Mouse (Mus musculus) embryonic fibroblast, embryonic 13.5 days (primary cell): ENCODE results near the gene Zbtb39. TPM values are rescaled to one million over a fixed set of nuclear protein-coding genes. Genes with fewer than 3 reads are reported as not detected.

Source experiments
- H3K27ac ChIP-seq: 2 replicates; pipeline ENCODE4 v1.5.1; 2012; ENCODE audit warnings: low read length, control low read depth, inconsistent platforms; ENCODE audit not compliant: insufficient read depth
- H3K4me1 ChIP-seq: 2 replicates; pipeline ENCODE4 v1.6.1; 2011; ENCODE audit warnings: low read length; ENCODE audit not compliant: control insufficient read depth, insufficient read depth
- H3K4me3 ChIP-seq: 2 replicates; pipeline ENCODE4 v1.5.1; 2011; ENCODE audit warnings: mild to moderate bottlenecking, control low read depth, low read length; ENCODE audit not compliant: insufficient read depth
- CTCF ChIP-seq: IDR thresholded peaks from 2 replicates; pipeline ENCODE4 v1.5.1; 2011; ENCODE audit warnings: mild to moderate bottlenecking, control low read depth, low read length, moderate library complexity, borderline replicate concordance; ENCODE audit not compliant: insufficient read depth
- POLR2A ChIP-seq: IDR thresholded peaks from 2 replicates; pipeline ENCODE4 v1.6.1; 2011; ENCODE audit warnings: low read depth, mild to moderate bottlenecking, control low read depth, low read length, moderate library complexity
- polyA plus RNA-seq: library from polyadenylated mRNA; stranded (reverse); fragments of >200 nt; gene quantifications from 2 replicates; pipeline ENCODE4 v1.2.4, GENCODE M21; 2011; ENCODE audit warnings: low read depth; ENCODE audit not compliant: missing spikeins, insufficient read length

Gene Zbtb39
- polyA plus RNA-seq, 1 experiment, result 5.4 TPM

- TF ChIP-seq CTCF (0 out of 2 replicates have a peak, but pooled peaks have one; percentile 15), POLR2A (no peak)
- H3K27ac ChIP-seq, result no peak overlapping the region
- no peak overlapping the region for H3K4me3 ChIP-seq
- H3K4me1 ChIP-seq, result no peaks in the 10 kb centered on the region
These were observed 4.9 kb upstream of the Zbtb39 start for GRCm38 (mm10) chr10:127734434-127734833.

GRCm38 (mm10) chr10:127736266-127736665, 3.1 kb upstream of the Zbtb39 start:
- Histone ChIP-seq H3K27ac (no peak overlapping the region), H3K4me3 (no peak overlapping the region), H3K4me1 (no peaks in the 10 kb centered on the region)
- TF ChIP-seq POLR2A, result no peak
- no peak for TF ChIP-seq CTCF

GRCm38 (mm10) chr10:127736916-127737315, 2.4 kb upstream of the Zbtb39 start:
- TF ChIP-seq POLR2A (no peak), CTCF (no peak)
- H3K4me3 ChIP-seq, result no peak overlapping the region
- no peak overlapping the region for H3K27ac ChIP-seq
- no peaks in the 10 kb centered on the region for H3K4me1 ChIP-seq

GRCm38 (mm10) chr10:127737552-127737951, 1.8 kb upstream of the Zbtb39 start:
- H3K4me3 ChIP-seq, result no peak overlapping the region
- H3K27ac ChIP-seq, result no peak overlapping the region
- no peak for TF ChIP-seq POLR2A
- TF ChIP-seq CTCF, result no peak
- H3K4me1 ChIP-seq, result no peaks in the 10 kb centered on the region

GRCm38 (mm10) chr10:127738151-127738882, 1.0 kb upstream of the Zbtb39 start:
- H3K27ac ChIP-seq, result no peak overlapping the region
- no peak for TF ChIP-seq POLR2A
- TF ChIP-seq CTCF, result peak; percentile 58; the same call in 1 of the 2 replicates
- no peaks in the 10 kb centered on the region for H3K4me1 ChIP-seq
- no peak overlapping the region for H3K4me3 ChIP-seq

GRCm38 (mm10) chr10:127739661-127740161, 373 bp downstream of the Zbtb39 start:
- Histone ChIP-seq H3K4me1 (no peaks in the 10 kb centered on the region), H3K27ac (no peak overlapping the region), H3K4me3 (peak overlapping the region; percentile 63)
- TF ChIP-seq CTCF (no peak), POLR2A (no peak)

GRCm38 (mm10) chr10:127744661-127745060, 5.3 kb downstream of the Zbtb39 start:
- 0 out of 2 replicates have a peak, but pooled peaks have one; percentile 22 for TF ChIP-seq CTCF
- no peak for TF ChIP-seq POLR2A

GRCm38 (mm10) chr10:127745886-127746285, 6.5 kb downstream of the Zbtb39 start:
- no peak overlapping the region for H3K4me3 ChIP-seq
- H3K4me1 ChIP-seq, result no peaks in the 10 kb centered on the region
- H3K27ac ChIP-seq, result no peak overlapping the region
- TF ChIP-seq CTCF, result no peak
- TF ChIP-seq POLR2A, result no peak

More at GRCm38 (mm10) chr10:127744661-127745060, 5.3 kb downstream of the Zbtb39 start:
- Histone ChIP-seq H3K4me1 (no peaks in the 10 kb centered on the region), H3K4me3 (no peak overlapping the region), H3K27ac (no peak overlapping the region)

- Histone ChIP-seq H3K4me1 (no peaks in the 10 kb centered on the region), H3K27ac (no peak overlapping the region), H3K4me3 (no peak overlapping the region)
- TF ChIP-seq CTCF (no peak), POLR2A (no peak)
These were observed 7.9 kb downstream of the Zbtb39 start for GRCm38 (mm10) chr10:127747254-127747653.
